Mouse (Mus musculus) kidney, adult 18-20 months (tissue): ENCODE data around the gene Col4a6.

Experiments used
- DNase-seq: peaks from one replicate; pipeline ENCODE4 v3.0.0; 2021

The Col4a6 gene

GRCm38 (mm10) chrX:141249636-141250035 lies 224.2 kb downstream of the Col4a6 start:
- no peak for DNase-seq

GRCm38 (mm10) chrX:141236564-141237333 lies 237.1 kb downstream of the Col4a6 start:
- DNase-seq, result no peak

GRCm38 (mm10) chrX:141228169-141228568 lies 245.7 kb downstream of the Col4a6 start:
- no peak for DNase-seq

- DNase-seq, result peak; percentile 23
Observed at GRCm38 (mm10) chrX:141212802-141213201, 261.1 kb downstream of the Col4a6 start.

- no peak for DNase-seq
Observed at GRCm38 (mm10) chrX:141198993-141199392, 274.9 kb downstream of the Col4a6 start.

GRCm38 (mm10) chrX:141195036-141195435 lies 278.8 kb downstream of the Col4a6 start:
- no peak for DNase-seq

- peak; percentile 30 for DNase-seq
Observed at GRCm38 (mm10) chrX:141175353-141175752, 298.5 kb downstream of the Col4a6 start.

- no peak for DNase-seq
Observed at GRCm38 (mm10) chrX:141165067-141165466, 308.8 kb downstream of the Col4a6 start.

GRCm38 (mm10) chrX:141160371-141160770 lies 313.5 kb downstream of the Col4a6 start:
- no peak for DNase-seq

- DNase-seq, result peak; percentile 38
Observed at GRCm38 (mm10) chrX:141158160-141158559, 315.7 kb downstream of the Col4a6 start.

- DNase-seq, result no peak
Observed at GRCm38 (mm10) chrX:141157626-141158025, 316.2 kb downstream of the Col4a6 start.

GRCm38 (mm10) chrX:141156696-141157095 lies 317.2 kb downstream of the Col4a6 start:
- no peak for DNase-seq

GRCm38 (mm10) chrX:141151182-141151581 lies 322.7 kb downstream of the Col4a6 start:
- DNase-seq, result no peak

GRCm38 (mm10) chrX:141150290-141150689 lies 323.6 kb downstream of the Col4a6 start:
- DNase-seq, result no peak

- DNase-seq, result no peak
Observed at GRCm38 (mm10) chrX:141149705-141150104, 324.2 kb downstream of the Col4a6 start.
